Mouse (Mus musculus) left cerebral cortex, adult 6 months (tissue): ENCODE measurements around the gene Dll3. TPM values are rescaled to one million over a fixed set of nuclear protein-coding genes. Genes with fewer than 3 reads are reported as not detected.

Experiments used
- long read RNA-seq, 2 experiments: library from polyadenylated mRNA; unstranded; transcript quantifications; one replicate each; pipeline ENCODE4 v2.0.0; 2019 to 2020
- polyA plus RNA-seq: library from polyadenylated mRNA; unstranded; fragments of <200 nt; fragmentation: Nextera tagmentation; gene quantifications from 2 replicates; pipeline ENCODE4 v1.2.3, GENCODE M21; 2021

Gene Dll3
- 2.5 and 2.6 TPM in 2 replicates for polyA plus RNA-seq
- long read RNA-seq, experiment 1, partial matches to known transcripts = 2 of 2 reads
- long read RNA-seq, experiment 1, other reads (novel, unspliced or antisense) = 0 of 2 reads
- long read RNA-seq, experiment 2, partial matches to known transcripts = 6 of 7 reads
- long read RNA-seq, experiment 2, other reads (novel, unspliced or antisense) = 0 of 7 reads

GRCm38 (mm10) chr7:28301616-28302433 is at the start of gene Dll3:
Gene Dll3 (minus strand): TSS chr7:28302238.

GRCm38 (mm10) chr7:28350155-28350883 is 48.3 kb upstream of the Dll3 start, which contains the start of gene Rps16:
Gene Rps16 (plus strand): TSS chr7:28350652.

GRCm38 (mm10) chr7:28338108-28338998 is 36.3 kb upstream of the Dll3 start, which contains the start of gene Supt5:
Gene Supt5 (minus strand): TSS chr7:28338746.

GRCm38 (mm10) chr7:28311926-28312543 is 10.0 kb upstream of the Dll3 start, which contains the start of gene Timm50:
Gene Timm50 (minus strand): TSS chr7:28312072.

GRCm38 (mm10) chr7:28290638-28291590 is 11.1 kb downstream of the Dll3 start, which contains the start of gene Selenov:
Gene Selenov (minus strand): TSS chr7:28291186.

GRCm38 (mm10) chr7:28277615-28278278 is 24.3 kb downstream of the Dll3 start, which contains the start of gene Eid2b:
Gene Eid2b (plus strand): TSS chr7:28277739.

GRCm38 (mm10) chr7:28267129-28268041 is 34.7 kb downstream of the Dll3 start, which contains the start of gene Eid2:
Gene Eid2 (plus strand): TSS chr7:28267881.

Other genes starting within 250 kb of the Dll3 start
- 0.11 and 0.13 TPM in 2 replicates for gene Fcgbp, start 231.0 kb downstream of the Dll3 start, polyA plus RNA-seq
- 0.04 TPM in 1 of 2 replicates, not detected in the other for gene 9530053A07Rik, start 172.8 kb downstream of the Dll3 start, polyA plus RNA-seq
- gene Fbl, start 132.5 kb downstream of the Dll3 start, polyA plus RNA-seq = 11.2 and 18.6 TPM in 2 replicates
- gene Dyrk1b, start 122.8 kb downstream of the Dll3 start, polyA plus RNA-seq = 8.2 and 18.6 TPM in 2 replicates
- gene Eid2, start 34.4 kb downstream of the Dll3 start, polyA plus RNA-seq = 7.4 and 8.2 TPM in 2 replicates
- 28.4 and 33.0 TPM in 2 replicates for gene Eid2b, start 24.5 kb downstream of the Dll3 start, polyA plus RNA-seq
- 0.48 and 1.1 TPM in 2 replicates for gene Selenov, start 11.1 kb downstream of the Dll3 start, polyA plus RNA-seq
- gene Timm50, start 9.8 kb upstream of the Dll3 start, polyA plus RNA-seq = 78.9 and 84.1 TPM in 2 replicates
- gene Supt5, start 36.5 kb upstream of the Dll3 start, polyA plus RNA-seq = 37.9 and 54.9 TPM in 2 replicates
- gene Rps16, start 48.4 kb upstream of the Dll3 start, polyA plus RNA-seq = 1,527 and 1,591 TPM in 2 replicates
- 0.76 and 0.94 TPM in 2 replicates for gene Plekhg2, start 70.4 kb upstream of the Dll3 start, polyA plus RNA-seq
- gene Zfp36, start 78.0 kb upstream of the Dll3 start, polyA plus RNA-seq = 0.63 and 1.9 TPM in 2 replicates
- gene Med29, start 90.5 kb upstream of the Dll3 start, polyA plus RNA-seq = 67.8 and 75.0 TPM in 2 replicates
- gene Paf1, start 90.7 kb upstream of the Dll3 start, polyA plus RNA-seq = 36.9 and 42.4 TPM in 2 replicates
- 5.8 and 7.2 TPM in 2 replicates for gene Gmfg, start 135.2 kb upstream of the Dll3 start, polyA plus RNA-seq
- 4.3 and 24.4 TPM in 2 replicates for gene Lrfn1, start 149.7 kb upstream of the Dll3 start, polyA plus RNA-seq
- not detected in 2 replicates for gene Ifnl2, start 208.2 kb upstream of the Dll3 start, polyA plus RNA-seq
- not detected in 2 replicates for gene Ifnl3, start 220.6 kb upstream of the Dll3 start, polyA plus RNA-seq
- gene Sycn, start 238.6 kb upstream of the Dll3 start, polyA plus RNA-seq = not detected in 2 replicates
- 0.09 TPM in 1 of 2 replicates, not detected in the other for gene Nccrp1, start 245.0 kb upstream of the Dll3 start, polyA plus RNA-seq